Mouse (Mus musculus) heart, embryonic 14.5 days (tissue): ENCODE data around the gene Prss46. TPM values are rescaled to one million over a fixed set of nuclear protein-coding genes. Genes with fewer than 3 reads are reported as not detected.
A peak's percentile ranks its signal among the peaks of the same experiment; 100 is the strongest.

Experiments used
- ATAC-seq: fragments of 200-750 bp; cut with Nextera tagmentation; 2 replicates; pipeline ENCODE4 v1.8.0; 2017; ENCODE audit warnings: low read depth, moderate TSS enrichment; ENCODE audit not compliant: insufficient number of reproducible peaks, insufficient read depth, low FRiP score
- H3K27ac ChIP-seq, 2 experiments: fragments of 200-500 bp in 1 of 2; fragments of 300-500 bp in 1 of 2; sonication (generic) in 1 of 2; replicated peaks in 1 of 2; 2 replicates each; pipeline ENCODE4 v1.5.1; 2012 to 2014; ENCODE audit warnings: low read depth in 2 of 2, low read length in 2 of 2, control low read depth in 1 of 2, mild to moderate bottlenecking in 1 of 2, mixed read lengths in 1 of 2; ENCODE audit not compliant: control insufficient read depth in 1 of 2, insufficient read depth in 1 of 2
- H3K27me3 ChIP-seq: fragments of 300-500 bp; sonication (generic); 2 replicates; pipeline ENCODE4 v1.6.1; 2014; ENCODE audit warnings: mild to moderate bottlenecking, low read length, control low read depth; ENCODE audit not compliant: control insufficient read depth, insufficient read depth
- H3K36me3 ChIP-seq: fragments of 300-500 bp; sonication (generic); 2 replicates; pipeline ENCODE4 v1.6.1; 2014; ENCODE audit warnings: mild to moderate bottlenecking, control low read depth, low read length, mixed read lengths; ENCODE audit not compliant: control insufficient read depth, insufficient read depth
- H3K4me1 ChIP-seq, 2 experiments: fragments of 200-500 bp in 1 of 2; fragments of 300-500 bp in 1 of 2; sonication (generic) in 1 of 2; 2 replicates each; pipeline ENCODE4 v1.6.1; 2012 to 2014; ENCODE audit warnings: low read length in 2 of 2, control low read depth in 1 of 2, mixed read lengths in 1 of 2; ENCODE audit not compliant: control insufficient read depth in 2 of 2, insufficient read depth in 2 of 2
- H3K4me2 ChIP-seq: fragments of 300-500 bp; sonication (generic); 2 replicates; pipeline ENCODE4 v1.6.1; 2014; ENCODE audit warnings: mild to moderate bottlenecking, low read length
- H3K4me3 ChIP-seq, 2 experiments: fragments of 200-500 bp in 1 of 2; fragments of 300-500 bp in 1 of 2; sonication (generic) in 1 of 2; 2 replicates each; pipeline ENCODE4 v1.5.1; 2012 to 2014; ENCODE audit warnings: low read length in 2 of 2, mild to moderate bottlenecking in 2 of 2, control low read depth in 1 of 2, low read depth in 1 of 2, moderate library complexity in 1 of 2; ENCODE audit not compliant: control insufficient read depth in 1 of 2, insufficient read depth in 1 of 2
- H3K9ac ChIP-seq: fragments of 300-500 bp; sonication (generic); 2 replicates; pipeline ENCODE4 v1.6.1; 2014; ENCODE audit warnings: mild to moderate bottlenecking, low read length
- H3K9me3 ChIP-seq: fragments of 300-500 bp; sonication (generic); 2 replicates; pipeline ENCODE4 v1.6.1; 2016; ENCODE audit warnings: low read length, control low read depth; ENCODE audit not compliant: control insufficient read depth
- WGBS: fragments of 180-500 bp; shearing (Covaris S2); extraction: QIAGEN DNeasy Blood & Tissue Kit; methylation state at CpG from one replicate; pipeline ENCODE4 v1.1.7; 2014; 5-methylcytosine and 5-hydroxymethylcytosine counted together
- polyA plus RNA-seq: library from polyadenylated mRNA; unstranded; fragments of >200 nt; fragmentation: Nextera tagmentation; extraction: Ambion mirVana; gene quantifications from 2 replicates; pipeline ENCODE4 v1.2.1, GENCODE M21; 2014

Gene Prss46
- polyA plus RNA-seq, 1 experiment from 2014 or later: not detected

DNA sequence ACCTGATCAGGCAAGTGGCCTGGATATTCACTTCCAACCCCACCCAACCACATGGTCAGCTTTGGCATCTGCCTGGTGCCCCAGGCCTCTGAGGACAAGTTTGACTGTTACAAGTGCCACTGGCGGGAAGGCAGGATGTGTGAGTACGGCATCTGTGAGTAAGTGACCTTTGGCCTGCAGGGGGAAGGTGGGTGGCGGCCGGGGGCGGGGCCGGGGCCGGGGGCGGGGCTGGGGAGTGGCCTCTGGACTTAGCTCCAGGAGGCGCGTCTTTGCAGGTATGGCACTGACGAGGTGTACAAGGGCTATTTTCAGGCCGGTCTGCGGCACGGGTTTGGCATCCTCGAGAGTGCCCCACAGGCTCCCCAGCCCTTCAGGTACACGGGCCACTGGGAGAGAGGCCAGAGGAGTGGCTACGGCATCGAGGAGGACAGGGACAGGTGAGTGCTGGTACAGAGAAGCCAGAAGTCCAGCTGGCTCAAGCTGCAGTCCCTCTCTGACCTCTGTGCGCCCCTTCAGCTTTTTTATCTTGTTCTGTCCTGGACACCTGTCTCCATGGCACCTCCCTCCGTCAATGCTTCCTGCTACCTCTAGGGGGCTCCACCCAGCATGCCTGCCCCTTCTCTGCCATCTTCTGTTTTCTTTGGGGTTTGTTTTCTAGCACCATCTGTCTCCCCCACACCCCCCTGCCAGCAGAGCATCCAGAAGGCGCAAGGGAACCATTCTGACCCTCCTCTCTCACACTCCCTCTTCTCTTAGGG, 45.9 kb downstream of the Prss46 start:
- no peaks in the 10 kb centered on the region for H3K9me3 ChIP-seq

DNA sequence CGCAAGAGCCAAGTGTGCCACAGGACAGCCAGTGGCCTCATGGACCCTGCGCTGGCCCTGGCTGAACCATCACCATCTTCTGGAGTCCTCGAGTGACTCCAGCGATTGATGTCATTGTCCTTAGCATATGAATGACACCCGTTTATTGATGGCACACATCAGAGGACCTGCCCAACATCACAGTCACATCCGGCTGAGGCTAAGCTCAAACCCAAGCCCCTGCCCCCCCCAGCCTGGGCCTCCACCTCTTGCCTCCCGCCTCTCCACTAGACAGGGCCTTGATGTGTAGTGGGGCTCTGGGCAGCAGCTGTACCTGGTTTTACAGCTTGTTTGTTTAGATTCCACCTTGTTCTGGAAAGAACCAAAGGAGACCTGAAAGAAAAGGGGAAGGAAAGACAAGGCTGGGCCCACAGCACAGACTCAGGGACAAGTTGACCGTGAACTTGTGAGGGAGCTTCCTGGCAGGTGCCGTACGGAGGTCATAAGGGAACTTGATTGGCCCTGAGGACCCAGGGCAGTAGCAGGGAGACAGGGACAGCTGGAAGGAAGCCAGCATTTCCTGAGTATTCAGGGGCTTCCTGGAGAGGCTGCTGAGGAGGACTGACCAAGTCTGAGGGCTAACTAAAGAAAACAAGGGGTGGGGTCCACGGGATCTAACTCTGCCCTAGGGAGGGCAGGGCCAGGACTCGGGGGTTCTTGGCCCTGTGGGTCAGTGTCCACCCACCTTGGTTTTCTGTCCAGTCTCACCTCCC, 46.9 kb downstream of the Prss46 start:
- Histone ChIP-seq H3K4me3 (no peak overlapping the region), H3K4me1 (peaks cover 3 to 4% of the 10 kb centered on the region in 2 experiments; a peak in 3 of 4 replicates), H3K9me3 (no peaks in the 10 kb centered on the region), H3K36me3 (no peaks in the 10 kb centered on the region), H3K27me3 (peaks cover 7% of the 10 kb centered on the region; the same call in 1 of the 2 replicates), H3K27ac (no peak overlapping the region), H3K4me2 (no peak overlapping the region), H3K9ac (no peak overlapping the region)
- no peak for ATAC-seq
- 70% methylated on average over 12 of the region's 12 CpGs for WGBS

More for the DNA sequence above, 45.9 kb downstream of the Prss46 start:
- no peak overlapping the region for H3K4me3 ChIP-seq
- ATAC-seq: no peak
- no peak overlapping the region for H3K27ac ChIP-seq
- H3K4me2 ChIP-seq: no peak overlapping the region
- WGBS: 13% methylated on average over 20 of the region's 21 CpGs
- H3K4me1 ChIP-seq: peaks cover 0 to 4% of the 10 kb centered on the region in 2 experiments; a peak in 2 of 4 replicates
- H3K27me3 ChIP-seq: peaks cover 7% of the 10 kb centered on the region; the same call in 1 of the 2 replicates
- H3K9ac ChIP-seq: no peak overlapping the region
- H3K36me3 ChIP-seq: no peaks in the 10 kb centered on the region

DNA sequence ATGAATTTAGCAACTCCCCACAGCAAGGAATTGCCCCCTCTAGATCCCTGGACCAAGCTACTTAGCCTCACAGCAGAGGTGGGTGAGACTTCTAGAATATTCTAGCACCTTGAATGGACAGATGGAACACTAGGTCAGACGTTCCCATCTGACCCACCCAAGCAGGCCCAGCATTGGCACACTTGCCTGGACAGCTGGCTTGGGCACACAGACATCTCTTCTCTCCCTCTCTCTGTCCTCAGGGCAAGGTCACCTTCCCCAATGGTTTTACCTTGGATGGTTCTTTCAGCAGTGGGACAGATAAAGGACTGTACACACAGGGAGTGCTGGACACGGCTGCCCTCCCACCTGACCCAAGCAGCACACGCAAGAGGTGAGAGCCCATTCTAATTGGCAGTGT, 48.2 kb downstream of the Prss46 start:
- no peak overlapping the region for H3K27ac ChIP-seq
- H3K4me3 ChIP-seq: no peak overlapping the region
- peaks cover 7% of the 10 kb centered on the region; the same call in 1 of the 2 replicates for H3K27me3 ChIP-seq
- no peak for ATAC-seq
- 75% methylated on average over 3 of the region's 3 CpGs for whole genome bisulfite sequencing
- H3K36me3 ChIP-seq: no peaks in the 10 kb centered on the region
- no peak overlapping the region for H3K9ac ChIP-seq
- H3K4me2 ChIP-seq: no peak overlapping the region
- H3K4me1 ChIP-seq: peaks cover 6 to 8% of the 10 kb centered on the region in 2 experiments; a peak in 3 of 4 replicates
- no peaks in the 10 kb centered on the region for H3K9me3 ChIP-seq

DNA sequence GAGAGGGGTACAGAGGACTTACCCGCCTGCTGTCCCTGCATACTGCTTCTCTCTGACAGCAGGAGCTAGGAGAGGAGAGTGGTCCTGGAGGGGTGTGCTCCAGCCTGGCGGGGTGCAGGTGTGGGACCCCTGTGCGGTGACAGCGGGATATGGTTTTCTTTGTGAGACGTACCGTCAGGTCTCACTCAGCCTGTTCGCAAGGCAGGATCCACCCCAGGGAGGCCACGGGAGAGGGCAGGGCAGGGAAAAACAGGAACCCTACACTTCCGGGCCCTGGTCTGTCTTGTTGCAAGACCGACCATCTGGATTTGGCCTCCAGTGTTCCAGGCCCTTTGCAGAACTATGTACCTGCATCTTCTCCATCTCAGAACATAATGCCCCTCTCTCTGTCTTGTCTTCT, 49.1 kb downstream of the Prss46 start:
- WGBS: 63% methylated on average over 10 of the region's 10 CpGs
- no peak overlapping the region for H3K4me3 ChIP-seq

DNA sequence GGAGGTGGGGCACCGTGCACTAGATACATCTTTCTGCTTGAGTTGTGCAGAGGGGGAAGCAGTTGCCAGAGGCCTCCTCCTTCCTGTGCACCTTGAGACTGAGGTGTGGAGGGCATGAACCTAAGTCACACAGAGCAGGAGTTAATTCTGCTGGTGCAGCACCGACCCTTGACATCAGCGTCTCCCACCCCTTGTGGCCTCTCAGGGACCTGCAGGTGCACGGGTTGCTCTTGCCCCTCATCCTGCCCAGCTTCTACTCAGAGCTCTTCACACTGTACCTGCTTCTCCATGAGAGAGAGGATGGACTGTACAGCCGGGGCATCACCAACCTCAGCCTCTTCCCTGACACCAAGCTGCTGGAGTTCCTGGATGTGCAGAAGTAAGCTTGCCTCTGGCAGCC, 51.2 kb downstream of the Prss46 start:
- peaks cover 7% of the 10 kb centered on the region; the same call in 1 of the 2 replicates for H3K27me3 ChIP-seq
- ATAC-seq: no peak

More for the DNA sequence above, 49.1 kb downstream of the Prss46 start:
- Histone ChIP-seq H3K9me3 (no peaks in the 10 kb centered on the region), H3K9ac (no peak overlapping the region), H3K27ac (no peak overlapping the region), H3K36me3 (no peaks in the 10 kb centered on the region), H3K4me1 (peaks cover 6 to 8% of the 10 kb centered on the region in 2 experiments; a peak in 3 of 4 replicates), H3K4me2 (no peak overlapping the region), H3K27me3 (peaks cover 7% of the 10 kb centered on the region; the same call in 1 of the 2 replicates)
- no peak for ATAC-seq

GRCm38 (mm10) chr9:110895994-110896393, 51.7 kb downstream of the Prss46 start:
- no peaks in the 10 kb centered on the region for H3K36me3 ChIP-seq
- H3K27me3 ChIP-seq: peaks cover 7% of the 10 kb centered on the region; the same call in 1 of the 2 replicates
- no peak overlapping the region for H3K4me3 ChIP-seq
- peaks cover 6 to 8% of the 10 kb centered on the region in 2 experiments; a peak in 3 of 4 replicates for H3K4me1 ChIP-seq
- WGBS: 21% methylated on average over 7 of the region's 7 CpGs
- no peaks in the 10 kb centered on the region for H3K9me3 ChIP-seq
- H3K9ac ChIP-seq: no peak overlapping the region
- peak overlapping the region; percentile 31; the same call in 1 of the 2 replicates for H3K4me2 ChIP-seq
- ATAC-seq: no peak
- no peak overlapping the region for H3K27ac ChIP-seq

More for the DNA sequence above, 51.2 kb downstream of the Prss46 start:
- no peak overlapping the region for H3K4me2 ChIP-seq
- no peak overlapping the region for H3K27ac ChIP-seq
- H3K4me3 ChIP-seq: no peak overlapping the region
- H3K36me3 ChIP-seq: no peaks in the 10 kb centered on the region
- H3K4me1 ChIP-seq: peaks cover 6 to 8% of the 10 kb centered on the region in 2 experiments; a peak in 3 of 4 replicates
- no peak overlapping the region for H3K9ac ChIP-seq
- 52% methylated on average over 5 of the region's 5 CpGs for WGBS
- H3K9me3 ChIP-seq: no peaks in the 10 kb centered on the region

GRCm38 (mm10) chr9:110896595-110896994, 52.3 kb downstream of the Prss46 start:
- Histone ChIP-seq H3K36me3 (no peaks in the 10 kb centered on the region), H3K4me1 (peaks cover 4 to 6% of the 10 kb centered on the region in 2 experiments; a peak in 3 of 4 replicates), H3K9ac (no peak overlapping the region), H3K4me3 (no peak overlapping the region), H3K27ac (no peak overlapping the region), H3K27me3 (peaks cover 7% of the 10 kb centered on the region; the same call in 1 of the 2 replicates), H3K4me2 (peak overlapping the region; percentile 31; the same call in 1 of the 2 replicates), H3K9me3 (no peaks in the 10 kb centered on the region)
- 12% methylated on average over 6 of the region's 6 CpGs for WGBS
- ATAC-seq: no peak
